Mouse (Mus musculus): ENCODE data around the gene Shq1. TPM values are rescaled to one million over a fixed set of nuclear protein-coding genes. Genes with fewer than 3 reads are reported as not detected.

Shq1 gene
- polyA plus RNA-seq, 1 experiment from 2014 or later: 10.6 TPM

DNA sequence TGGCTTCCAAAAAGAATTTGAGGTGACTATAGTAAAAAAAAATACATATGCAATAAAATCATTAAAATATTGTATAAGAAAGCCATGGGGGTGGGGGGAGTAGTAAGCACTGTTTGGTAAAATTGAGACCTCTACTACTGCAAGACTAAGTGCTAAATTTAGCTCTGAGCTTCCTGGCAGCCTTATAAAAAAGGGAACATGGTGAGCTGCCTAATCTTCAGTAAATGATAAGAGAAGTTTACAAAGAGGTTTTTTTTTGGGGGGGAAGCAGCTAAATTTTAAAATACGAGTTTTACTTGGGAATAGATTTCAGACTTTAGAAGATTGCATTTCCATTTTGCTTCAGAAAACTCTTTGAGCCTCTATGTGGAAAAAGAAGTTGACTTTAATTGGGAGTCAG is 37.3 kb upstream of the Shq1 start:
- WGBS (ENCODE audit: insufficient replicate concordance): 68% methylated on average over 1 of the region's 1 CpGs
- Histone ChIP-seq H3K4me2 (no peak overlapping the region), H3K4me1 (ENCODE audit: control insufficient read depth, insufficient read depth, low read length) (peaks cover 3% of the 10 kb centered on the region; the same call in 1 of the 2 replicates)

DNA sequence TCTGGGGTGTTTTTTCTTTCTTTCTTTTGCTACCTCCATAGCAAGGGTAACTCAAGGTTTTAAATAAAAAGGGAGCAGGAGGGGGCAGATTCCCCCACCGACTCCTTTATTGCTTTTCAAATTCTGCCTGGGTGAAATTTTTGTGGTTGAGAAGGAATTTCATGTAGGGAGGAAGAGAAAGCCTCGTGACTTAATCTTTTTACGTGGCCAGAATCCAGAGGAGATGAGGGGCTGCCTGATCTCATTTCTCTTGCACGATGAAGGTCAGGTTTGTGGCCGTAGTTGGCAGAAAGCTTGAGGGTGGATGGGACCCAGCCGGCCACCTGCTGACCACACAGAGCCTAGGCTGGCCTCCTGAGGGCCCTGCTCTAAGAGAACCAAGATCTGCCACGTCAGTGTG is 36.6 kb upstream of the Shq1 start:
- Histone ChIP-seq H3K4me1 (ENCODE audit: control insufficient read depth, insufficient read depth, low read length) (peaks cover 3% of the 10 kb centered on the region; the same call in 1 of the 2 replicates), H3K9me3 (replicated peaks; ENCODE audit: control insufficient read depth, low read length) (no peaks in the 10 kb centered on the region), H3K36me3 (ENCODE audit: control insufficient read depth, insufficient read depth, low read length) (no peaks in the 10 kb centered on the region), H3K4me2 (no peak overlapping the region), H3K4me3 (ENCODE audit: low read depth, low read length) (no peak overlapping the region), H3K27ac (ENCODE audit: low read depth, low read length) (no peak overlapping the region), H3K9ac (ENCODE audit: low read depth, low read length) (no peak overlapping the region), H3K27me3 (ENCODE audit: control insufficient read depth, insufficient read depth, low read length) (peaks cover 26% of the 10 kb centered on the region)
- WGBS (ENCODE audit: insufficient replicate concordance): 62% methylated on average over 7 of the region's 7 CpGs
- no peak for ATAC-seq (replicated peaks; ENCODE audit: insufficient number of reproducible peaks, low FRiP score, low TSS enrichment)

More for the DNA sequence above, 37.3 kb upstream of the Shq1 start:
- H3K4me3 ChIP-seq (ENCODE audit: low read depth, low read length): no peak overlapping the region
- no peak overlapping the region for H3K9ac ChIP-seq (ENCODE audit: low read depth, low read length)
- ATAC-seq (replicated peaks; ENCODE audit: insufficient number of reproducible peaks, low FRiP score, low TSS enrichment): no peak
- peaks cover 20% of the 10 kb centered on the region for H3K27me3 ChIP-seq (ENCODE audit: control insufficient read depth, insufficient read depth, low read length)
- no peaks in the 10 kb centered on the region for H3K9me3 ChIP-seq (replicated peaks; ENCODE audit: control insufficient read depth, low read length)
- no peaks in the 10 kb centered on the region for H3K36me3 ChIP-seq (ENCODE audit: control insufficient read depth, insufficient read depth, low read length)
- no peak overlapping the region for H3K27ac ChIP-seq (ENCODE audit: low read depth, low read length)

DNA sequence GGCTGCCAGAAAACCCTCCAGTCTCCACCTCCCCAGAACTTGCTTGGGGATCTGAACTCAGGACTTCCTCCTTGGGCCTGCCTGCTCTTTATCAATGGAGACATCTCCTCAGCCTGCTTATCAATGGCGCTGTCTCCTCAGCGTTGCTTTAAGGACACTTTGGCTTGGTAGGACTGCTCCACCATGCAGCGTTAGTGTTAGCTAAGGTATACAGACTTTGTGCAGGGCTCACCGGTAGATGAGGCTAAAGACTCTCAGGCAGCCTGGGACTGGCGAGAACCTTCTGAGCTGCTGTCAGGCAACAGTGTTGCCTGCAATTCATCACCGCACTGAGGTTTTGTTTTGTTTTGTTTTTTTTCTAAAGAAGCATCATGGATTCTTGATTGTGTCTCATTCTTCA is 35.9 kb upstream of the Shq1 start:
- H3K9me3 ChIP-seq (replicated peaks; ENCODE audit: control insufficient read depth, low read length): no peaks in the 10 kb centered on the region
- no peaks in the 10 kb centered on the region for H3K36me3 ChIP-seq (ENCODE audit: control insufficient read depth, insufficient read depth, low read length)
- H3K27ac ChIP-seq (ENCODE audit: low read depth, low read length): no peak overlapping the region
- H3K27me3 ChIP-seq (ENCODE audit: control insufficient read depth, insufficient read depth, low read length): peaks cover 26% of the 10 kb centered on the region
- H3K4me1 ChIP-seq (ENCODE audit: control insufficient read depth, insufficient read depth, low read length): peaks cover 3% of the 10 kb centered on the region; the same call in 1 of the 2 replicates
- no peak overlapping the region for H3K4me2 ChIP-seq
- no peak for ATAC-seq (replicated peaks; ENCODE audit: insufficient number of reproducible peaks, low FRiP score, low TSS enrichment)
- 61% methylated on average over 6 of the region's 6 CpGs for WGBS (ENCODE audit: insufficient replicate concordance)
- H3K9ac ChIP-seq (ENCODE audit: low read depth, low read length): no peak overlapping the region
- no peak overlapping the region for H3K4me3 ChIP-seq (ENCODE audit: low read depth, low read length)

DNA sequence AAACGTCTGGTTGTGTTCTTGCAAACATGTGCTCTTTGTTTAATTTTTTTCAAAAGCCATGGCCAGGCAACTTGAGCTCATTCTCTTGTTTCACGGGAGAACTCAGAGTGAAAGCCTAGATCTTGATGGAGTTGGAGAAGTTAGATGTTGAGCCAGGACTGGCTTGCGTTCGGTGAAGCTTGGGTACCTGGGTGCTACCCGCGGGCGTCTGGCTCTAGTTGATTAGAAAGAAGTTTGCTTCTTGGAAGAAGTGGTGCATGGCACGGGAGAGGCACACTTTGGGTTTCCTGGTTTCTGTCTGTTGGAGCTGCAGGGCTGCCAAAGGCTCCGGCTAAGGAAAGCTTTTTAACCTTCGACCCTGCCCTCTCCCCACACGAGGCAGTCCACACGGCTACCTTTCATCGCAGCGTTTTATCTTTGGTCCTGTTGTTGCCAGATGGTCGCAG is 34.4 kb upstream of the Shq1 start:
- Histone ChIP-seq H3K4me2 (peak overlapping the region; percentile 95), H3K27ac (ENCODE audit: low read depth, low read length) (no peak overlapping the region)
- no peak for ATAC-seq (replicated peaks; ENCODE audit: insufficient number of reproducible peaks, low FRiP score, low TSS enrichment)

DNA sequence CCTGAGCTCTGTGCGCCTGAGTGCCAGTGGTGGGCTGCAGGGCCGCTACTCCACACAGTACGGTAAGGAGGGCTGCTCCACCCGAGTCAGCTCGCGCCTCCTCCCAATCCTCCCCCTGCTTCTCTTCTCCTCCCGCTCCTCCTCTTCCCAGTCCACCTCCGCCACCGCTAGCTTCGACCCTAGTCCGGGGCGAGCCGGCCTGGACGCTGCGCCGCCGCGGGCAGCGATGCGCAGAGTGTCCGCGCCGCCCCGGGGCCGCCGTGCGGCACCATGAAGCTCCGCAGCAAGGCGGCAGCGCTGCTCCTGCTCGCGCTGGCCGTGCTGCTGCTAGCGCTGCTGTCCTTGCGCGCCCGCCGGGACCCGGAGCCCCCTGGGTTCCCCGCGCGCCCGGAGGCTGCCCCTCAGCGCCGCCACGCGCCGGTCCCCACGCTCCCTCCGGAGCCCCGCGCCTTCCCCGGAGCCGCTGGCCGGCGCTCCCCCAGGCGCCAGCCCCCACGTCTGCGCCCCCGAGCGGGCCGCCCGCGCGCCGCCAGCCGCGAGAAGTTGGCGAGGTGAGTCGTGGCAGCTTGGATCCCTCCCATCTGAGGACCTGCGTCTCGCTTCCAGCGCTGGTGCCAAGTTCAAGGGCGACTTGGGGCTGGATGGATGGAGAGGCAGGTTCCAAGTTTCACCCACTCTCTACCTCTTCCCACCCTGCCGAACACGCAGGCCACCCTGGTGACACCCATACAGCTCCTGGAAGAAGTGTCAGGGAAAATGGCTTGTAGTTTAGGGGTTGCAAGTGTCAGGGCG is 33.8 kb upstream of the Shq1 start, which contains the start of gene Gxylt2:
Gxylt2 (plus strand) TSS at position 161 of the 792 bp plus-strand sequence.
- WGBS (ENCODE audit: insufficient replicate concordance): under 1% methylated on average over 54 of the region's 77 CpGs
- Histone ChIP-seq H3K4me1 (ENCODE audit: control insufficient read depth, insufficient read depth, low read length) (peaks cover 3% of the 10 kb centered on the region; the same call in 1 of the 2 replicates), H3K9me3 (replicated peaks; ENCODE audit: control insufficient read depth, low read length) (no peaks in the 10 kb centered on the region), H3K27ac (ENCODE audit: low read depth, low read length) (no peak within 1 kb of the TSS), H3K27me3 (ENCODE audit: control insufficient read depth, insufficient read depth, low read length) (peaks cover 26% of the 10 kb centered on the region), H3K36me3 (ENCODE audit: control insufficient read depth, insufficient read depth, low read length) (no peaks in the 10 kb centered on the region), H3K4me2 (peak within 1 kb of the TSS; percentile 95), H3K9ac (ENCODE audit: low read depth, low read length) (peak within 1 kb of the TSS; percentile 68), H3K4me3 (ENCODE audit: low read depth, low read length) (peak within 1 kb of the TSS; percentile 62)
- ATAC-seq (replicated peaks; ENCODE audit: insufficient number of reproducible peaks, low FRiP score, low TSS enrichment): peak; percentile 79

More for the DNA sequence above, 34.4 kb upstream of the Shq1 start:
- Histone ChIP-seq H3K9me3 (replicated peaks; ENCODE audit: control insufficient read depth, low read length) (no peaks in the 10 kb centered on the region), H3K9ac (ENCODE audit: low read depth, low read length) (peak overlapping the region; percentile 68), H3K4me1 (ENCODE audit: control insufficient read depth, insufficient read depth, low read length) (peaks cover 3% of the 10 kb centered on the region; the same call in 1 of the 2 replicates), H3K27me3 (ENCODE audit: control insufficient read depth, insufficient read depth, low read length) (peaks cover 26% of the 10 kb centered on the region), H3K36me3 (ENCODE audit: control insufficient read depth, insufficient read depth, low read length) (no peaks in the 10 kb centered on the region), H3K4me3 (ENCODE audit: low read depth, low read length) (peak overlapping the region; percentile 62)
- WGBS (ENCODE audit: insufficient replicate concordance): under 1% methylated on average over 15 of the region's 15 CpGs

DNA sequence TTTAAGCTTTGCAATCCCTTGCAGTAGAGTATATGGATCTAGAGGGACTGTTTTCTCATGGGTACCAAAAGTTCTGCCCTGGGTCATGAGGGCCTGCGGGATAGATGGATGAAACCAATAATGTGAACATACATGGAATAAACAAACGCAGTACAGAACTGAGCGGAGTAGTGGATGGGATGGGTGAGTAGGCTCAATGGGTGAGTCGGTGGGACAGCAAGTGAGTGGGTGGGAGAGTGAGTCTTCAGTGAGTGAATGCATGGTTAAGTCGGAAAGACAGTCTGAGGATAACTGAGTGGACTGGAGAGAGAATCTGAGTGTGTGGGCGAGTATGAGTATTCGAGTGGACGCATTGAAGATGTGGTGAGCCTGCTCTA is 33.2 kb upstream of the Shq1 start:
- Histone ChIP-seq H3K36me3 (ENCODE audit: control insufficient read depth, insufficient read depth, low read length) (no peaks in the 10 kb centered on the region), H3K27me3 (ENCODE audit: control insufficient read depth, insufficient read depth, low read length) (peaks cover 26% of the 10 kb centered on the region), H3K4me1 (ENCODE audit: control insufficient read depth, insufficient read depth, low read length) (peaks cover 3% of the 10 kb centered on the region; the same call in 1 of the 2 replicates), H3K4me2 (peak overlapping the region; percentile 95), H3K27ac (ENCODE audit: low read depth, low read length) (no peak overlapping the region), H3K9ac (ENCODE audit: low read depth, low read length) (peak overlapping the region; percentile 68; the same call in 1 of the 2 replicates), H3K9me3 (replicated peaks; ENCODE audit: control insufficient read depth, low read length) (no peaks in the 10 kb centered on the region), H3K4me3 (ENCODE audit: low read depth, low read length) (peak overlapping the region; percentile 62)
- 32% methylated on average over 8 of the region's 8 CpGs for WGBS (ENCODE audit: insufficient replicate concordance)
- no peak for ATAC-seq (replicated peaks; ENCODE audit: insufficient number of reproducible peaks, low FRiP score, low TSS enrichment)

DNA sequence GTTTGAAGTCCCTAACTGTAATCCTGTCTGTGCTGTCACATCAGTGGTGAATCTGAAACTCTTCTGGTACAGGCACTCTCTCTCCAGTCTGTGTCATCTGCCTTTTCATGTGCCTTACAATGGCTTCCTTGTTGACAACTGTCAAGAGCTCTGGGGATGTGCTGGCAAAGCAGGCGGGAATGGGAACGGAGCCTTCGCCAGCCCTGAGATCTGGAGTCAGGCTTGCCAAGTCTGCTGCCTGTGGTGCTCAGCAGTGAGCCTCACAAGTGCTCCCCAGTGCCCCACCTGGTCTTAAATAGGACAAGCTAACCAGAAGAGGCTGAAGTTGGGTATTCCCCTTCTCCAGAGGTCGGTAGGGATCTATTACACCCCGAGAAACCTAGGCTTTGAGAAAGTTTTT is 29.8 kb upstream of the Shq1 start:
- Histone ChIP-seq H3K27me3 (ENCODE audit: control insufficient read depth, insufficient read depth, low read length) (peaks cover 26% of the 10 kb centered on the region), H3K4me2 (no peak overlapping the region), H3K4me3 (ENCODE audit: low read depth, low read length) (no peak overlapping the region), H3K27ac (ENCODE audit: low read depth, low read length) (no peak overlapping the region), H3K9me3 (replicated peaks; ENCODE audit: control insufficient read depth, low read length) (no peaks in the 10 kb centered on the region), H3K9ac (ENCODE audit: low read depth, low read length) (no peak overlapping the region), H3K36me3 (ENCODE audit: control insufficient read depth, insufficient read depth, low read length) (no peaks in the 10 kb centered on the region), H3K4me1 (ENCODE audit: control insufficient read depth, insufficient read depth, low read length) (peaks cover 3% of the 10 kb centered on the region; the same call in 1 of the 2 replicates)
- 71% methylated on average over 5 of the region's 5 CpGs for WGBS (ENCODE audit: insufficient replicate concordance)
- no peak for ATAC-seq (replicated peaks; ENCODE audit: insufficient number of reproducible peaks, low FRiP score, low TSS enrichment)

DNA sequence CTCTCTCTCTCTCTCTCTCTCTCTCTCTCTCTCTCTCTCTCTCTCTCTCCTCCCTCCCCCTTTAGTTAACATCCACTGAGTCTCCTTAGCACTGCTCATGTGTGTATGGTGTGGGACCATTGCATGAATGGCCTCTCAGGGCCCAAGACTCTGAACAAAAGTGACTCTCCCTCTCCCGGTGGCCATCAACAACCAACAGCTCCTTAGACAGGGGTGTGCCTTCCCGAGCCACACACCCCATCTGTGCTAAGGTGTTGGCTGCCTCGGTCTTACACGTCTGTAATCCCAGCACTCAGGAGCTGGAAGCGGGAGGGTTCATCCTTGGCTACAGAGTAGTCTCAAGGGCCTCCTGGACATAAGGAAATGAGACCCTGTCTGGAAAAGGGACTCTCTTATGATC is 29.0 kb upstream of the Shq1 start:
- H3K27me3 ChIP-seq (ENCODE audit: control insufficient read depth, insufficient read depth, low read length): peaks cover 19% of the 10 kb centered on the region
- H3K4me1 ChIP-seq (ENCODE audit: control insufficient read depth, insufficient read depth, low read length): no peaks in the 10 kb centered on the region
- no peak overlapping the region for H3K4me3 ChIP-seq (ENCODE audit: low read depth, low read length)
- H3K9me3 ChIP-seq (replicated peaks; ENCODE audit: control insufficient read depth, low read length): no peaks in the 10 kb centered on the region
- no peak for ATAC-seq (replicated peaks; ENCODE audit: insufficient number of reproducible peaks, low FRiP score, low TSS enrichment)
- no peaks in the 10 kb centered on the region for H3K36me3 ChIP-seq (ENCODE audit: control insufficient read depth, insufficient read depth, low read length)
- no peak overlapping the region for H3K9ac ChIP-seq (ENCODE audit: low read depth, low read length)
- H3K27ac ChIP-seq (ENCODE audit: low read depth, low read length): no peak overlapping the region
- WGBS (ENCODE audit: insufficient replicate concordance): 77% methylated on average over 5 of the region's 5 CpGs
- no peak overlapping the region for H3K4me2 ChIP-seq

All from heart, embryonic 11.5 days (tissue).